Mouse (Mus musculus): ENCODE measurements around the gene Npsr1.

DNA sequence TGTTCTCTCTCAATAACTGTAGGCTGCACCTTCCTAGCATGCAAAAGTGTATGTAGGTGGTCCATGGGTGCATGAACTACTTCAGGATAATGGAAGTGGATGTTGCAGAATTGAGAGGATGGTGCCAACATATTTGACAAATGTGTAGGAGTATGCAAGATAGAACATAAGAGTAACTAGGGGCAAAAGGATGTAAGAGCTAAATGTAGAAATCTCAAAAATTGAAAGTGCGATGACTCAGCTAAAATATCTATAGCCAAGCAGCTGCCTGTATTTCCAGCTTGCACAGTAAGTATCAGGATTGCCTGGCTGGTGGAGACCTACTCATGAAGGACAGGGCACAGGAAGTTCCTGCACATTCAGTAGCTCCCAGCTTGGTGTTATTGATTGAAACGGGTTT lies 46.5 kb downstream of the Npsr1 start:
- TF ChIP-seq POLR2A (IDR thresholded peaks at IDR 0.05; ENCODE audit: low read depth, low read length) = no peak
- TF ChIP-seq CTCF (conservative IDR thresholded peaks at IDR 0.05; ENCODE audit: insufficient read depth, insufficient read length, low read depth, low read length) = no peak

All from kidney, adult 2 months (tissue).